9 mouse cellular contexts compared by ENCODE assay signal in genomic region chr15:101315378-101315777, GRCm38 (mm10). TPM values are rescaled to one million over a fixed set of nuclear protein-coding genes. Genes with fewer than 3 reads are reported as not detected.
DNase-seq lines count a peak whose midpoint lies in the region; ATAC-seq and TF ChIP-seq lines count a peak whose summit lies in the region.
"Had no signal": no experiment of that assay in that cellular context is flagged by ENCODE, and none has a peak within 500 bp of the region (broad histone marks: within the 10 kb centered on the region; RNA-seq: fewer than 3 reads in every experiment).

No protein-coding gene starts in this region.

- intact Hi-C loops in gastrocnemius, adult 2 months (cut with DNase I) = loop anchor here (2.0 to 5.0 kb wide), 3 partner anchors 31 to 93 kb away; partner anchors contain the start of genes Atg101 and Grasp
- intact Hi-C loops in left cerebral cortex, postnatal 10 days (cut with DNase I) = no loop called here

- H3K36me3 ChIP-seq in megakaryocyte, embryonic 14.5 days (replicated peaks; ENCODE audit: low read length) = no peaks in the 10 kb centered on the region
- H3K36me3 ChIP-seq in hindbrain, embryonic 16.5 days (ENCODE audit: control insufficient read depth, insufficient read depth, low read length) = no peaks in the 10 kb centered on the region
- no peaks in the 10 kb centered on the region for H3K36me3 ChIP-seq in neural tube, embryonic 15.5 days
- H3K36me3 ChIP-seq: heart, embryonic 10.5 days had no signal

- H3K4me1 ChIP-seq in megakaryocyte, embryonic 14.5 days = peaks cover 75% of the 10 kb centered on the region
- H3K4me1 ChIP-seq in hindbrain, embryonic 16.5 days (ENCODE audit: control insufficient read depth, insufficient read depth, low read depth, low read length) = no peaks in the 10 kb centered on the region; the same call in 1 of the 2 replicates
- peaks cover 10% of the 10 kb centered on the region for H3K4me1 ChIP-seq in neural tube, embryonic 15.5 days

- H3K9me3 ChIP-seq in megakaryocyte, embryonic 14.5 days = peaks cover 10% of the 10 kb centered on the region
- no peaks in the 10 kb centered on the region for H3K9me3 ChIP-seq in hindbrain, embryonic 16.5 days (ENCODE audit: control insufficient read depth, low read length)
- H3K9me3 ChIP-seq in neural tube, embryonic 15.5 days (replicated peaks) = no peaks in the 10 kb centered on the region
- H3K9me3 ChIP-seq: heart, embryonic 10.5 days had no signal

- 83% methylated on average over 4 of the region's 4 CpGs for WGBS in hindbrain, embryonic 16.5 days
- WGBS in neural tube, embryonic 15.5 days = 75% methylated on average over 4 of the region's 4 CpGs

- DNase-seq in gastrocnemius, adult 2 months = no peak
- no peak for DNase-seq in gastrocnemius, adult 8-10 months (ENCODE audit: low spot score in 2 of 2)
- DNase-seq in kidney, postnatal 4 days = no peak
- DNase-seq in left cerebral cortex, postnatal 10 days (ENCODE audit: extremely low spot score in 1 of 2, low spot score in 2 of 2) = no peak

- no peak overlapping the region for H3K4me3 ChIP-seq in gastrocnemius, adult 2 months
- peak overlapping the region; percentile 94 for H3K4me3 ChIP-seq in megakaryocyte, embryonic 14.5 days (replicated peaks)
- no peak overlapping the region for H3K4me3 ChIP-seq in hindbrain, embryonic 16.5 days (ENCODE audit: low read length)
- no peak overlapping the region for H3K4me3 ChIP-seq in neural tube, embryonic 15.5 days (replicated peaks)

- ATAC-seq in megakaryocyte, adult 5-6 weeks (ENCODE audit: poor library complexity, severe bottlenecking) = no peak
- 0 out of 2 replicates have a peak, but pooled peaks have one; percentile 24 for ATAC-seq in hindbrain, embryonic 16.5 days
- 0 out of 2 replicates have a peak, but pooled peaks have one; percentile 17 for ATAC-seq in neural tube, embryonic 15.5 days (ENCODE audit: low FRiP score)

- H3K9ac ChIP-seq in hindbrain, embryonic 16.5 days (ENCODE audit: low read depth, low read length) = no peak overlapping the region
- no peak overlapping the region for H3K9ac ChIP-seq in neural tube, embryonic 15.5 days (replicated peaks)

- H3K4me2 ChIP-seq in hindbrain, embryonic 16.5 days (ENCODE audit: low read length) = peak overlapping the region; percentile 45; the same call in 1 of the 2 replicates
- H3K4me2 ChIP-seq in neural tube, embryonic 15.5 days = peak overlapping the region; percentile 49; the same call in 1 of the 2 replicates

- TF ChIP-seq CTCF in gastrocnemius, adult 2 months (IDR thresholded peaks at IDR 0.05) = no peak

- peak overlapping the region; percentile 64 for H3K27ac ChIP-seq in gastrocnemius, adult 2 months
- no peak overlapping the region for H3K27ac ChIP-seq in hindbrain, embryonic 16.5 days (ENCODE audit: low read depth, low read length)
- H3K27ac ChIP-seq in neural tube, embryonic 15.5 days (replicated peaks) = no peak overlapping the region

- peaks cover 4% of the 10 kb centered on the region for H3K27me3 ChIP-seq in megakaryocyte, embryonic 14.5 days (replicated peaks)
- no peaks in the 10 kb centered on the region for H3K27me3 ChIP-seq in hindbrain, embryonic 16.5 days (replicated peaks; ENCODE audit: control insufficient read depth, insufficient read depth, low read length)
- H3K27me3 ChIP-seq in neural tube, embryonic 15.5 days (replicated peaks) = no peaks in the 10 kb centered on the region

RNA-seq across cellular contexts. Expression of gene 6030408B16Rik, which starts 22.4 kb away (rescaled TPM):
- total RNA-seq in gastrocnemius, adult 2 months (2021) = under 1 TPM; 0.20 to 0.36 TPM
- not detected for total RNA-seq in gastrocnemius, adult 8-10 months (2022)
- 2.1 TPM in 1 of 2 replicates, not detected in the other for polyA plus RNA-seq in megakaryocyte, embryonic 14.5 days (2012; ENCODE audit: insufficient read depth, low replicate concordance)
- not detected in 2 replicates for total RNA-seq in megakaryocyte, adult 5-6 weeks (2015)
- not detected in 2 replicates for total RNA-seq in megakaryocyte, adult 5-6 weeks (2017)
- polyA plus RNA-seq in hindbrain, embryonic 16.5 days (2015; fragmentation: Nextera tagmentation; extraction: Ambion mirVana) = 0.13 and 0.21 TPM in 2 replicates
- polyA plus RNA-seq in neural tube, embryonic 15.5 days (2015; fragmentation: Nextera tagmentation; extraction: Ambion mirVana) = 0.44 and 0.63 TPM in 2 replicates
- under 1 TPM in 1 of 2 experiments, not detected in 1; 0.30 TPM for total RNA-seq in left cerebral cortex, postnatal 10 days (2021)

RNA-seq across cellular contexts. Expression of gene Atg101, which starts 31.3 kb away (rescaled TPM):
- 10 to 100 TPM; 23.7 to 32.4 TPM for total RNA-seq in gastrocnemius, adult 2 months (2021)
- total RNA-seq in gastrocnemius, adult 8-10 months (2022) = 10 to 100 TPM; 28.6 to 35.4 (median 31.8) TPM
- polyA plus RNA-seq in megakaryocyte, embryonic 14.5 days (2012; ENCODE audit: insufficient read depth, low replicate concordance) = 36.9 and 65.9 TPM in 2 replicates
- total RNA-seq in megakaryocyte, adult 5-6 weeks (2015) = 8.2 and 12.1 TPM in 2 replicates
- 53.3 and 58.0 TPM in 2 replicates for total RNA-seq in megakaryocyte, adult 5-6 weeks (2017)
- 79.6 and 81.3 TPM in 2 replicates for polyA plus RNA-seq in hindbrain, embryonic 16.5 days (2015; fragmentation: Nextera tagmentation; extraction: Ambion mirVana)
- polyA plus RNA-seq in neural tube, embryonic 15.5 days (2015; fragmentation: Nextera tagmentation; extraction: Ambion mirVana) = 77.2 TPM in 2 replicates
- 10 to 100 TPM; 38.8 to 41.9 TPM for total RNA-seq in left cerebral cortex, postnatal 10 days (2021)

RNA-seq across cellular contexts. Expression of gene Krt80, which starts 54.6 kb away (rescaled TPM):
- 1 to 10 TPM; 1.6 to 2.5 TPM for total RNA-seq in gastrocnemius, adult 2 months (2021)
- total RNA-seq in gastrocnemius, adult 8-10 months (2022) = 1 to 10 TPM; 1.1 to 3.4 (median 2.5) TPM
- 0.63 TPM in 1 of 2 replicates, not detected in the other for polyA plus RNA-seq in megakaryocyte, embryonic 14.5 days (2012; ENCODE audit: insufficient read depth, low replicate concordance)
- total RNA-seq in megakaryocyte, adult 5-6 weeks (2015) = 44.3 and 45.8 TPM in 2 replicates
- total RNA-seq in megakaryocyte, adult 5-6 weeks (2017) = 31.7 and 37.8 TPM in 2 replicates
- polyA plus RNA-seq in hindbrain, embryonic 16.5 days (2015; fragmentation: Nextera tagmentation; extraction: Ambion mirVana) = 0.25 and 0.38 TPM in 2 replicates
- polyA plus RNA-seq in neural tube, embryonic 15.5 days (2015; fragmentation: Nextera tagmentation; extraction: Ambion mirVana) = 0.12 and 0.41 TPM in 2 replicates
- total RNA-seq in left cerebral cortex, postnatal 10 days (2021) = under 1 TPM; 0.54 to 0.81 TPM

Comparison
In these comparisons a context has a peak if more than half of its experiments do, and no peak if none do; other contexts are left out.
1. RNA of gene Krt80, which starts 54.6 kb away (total RNA-seq): 31.7 to 45.8 TPM in megakaryocyte, adult 5-6 weeks; 1.1 to 3.4 TPM in gastrocnemius, adult 8-10 months, 1.6 to 2.5 TPM in gastrocnemius, adult 2 months and 0.54 to 0.81 TPM in left cerebral cortex, postnatal 10 days; every median in the first group is over 4 times any median in the second.